In the genomic region with DNA sequence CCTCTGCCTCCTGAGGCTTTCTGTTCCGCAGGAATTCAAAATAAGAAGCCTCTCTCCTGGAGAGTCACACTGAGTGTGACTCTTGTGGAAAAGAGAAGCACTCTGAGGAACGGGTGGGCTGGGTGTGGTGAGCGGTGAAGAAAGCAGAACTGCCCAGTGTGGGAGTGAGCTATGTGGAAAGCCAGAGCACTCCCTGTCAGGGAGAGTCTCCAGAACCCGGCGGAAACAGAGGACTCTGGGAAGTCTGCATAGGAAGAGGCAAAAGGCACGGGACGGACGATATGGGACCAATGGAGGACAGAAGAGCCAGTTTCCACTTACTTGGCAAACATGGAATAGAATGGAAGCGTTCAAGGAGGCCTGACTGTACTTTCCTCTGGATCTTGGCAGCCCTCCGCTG, we compare ENCODE assay signal across 9 mouse cellular contexts. TPM values are rescaled to one million over a fixed set of nuclear protein-coding genes. Genes with fewer than 3 reads are reported as not detected.
DNase-seq lines count a peak whose midpoint lies in the region.
"Had no signal": no experiment of that assay in that cellular context is flagged by ENCODE, and none has a peak within 500 bp of the region (broad histone marks: within the 10 kb centered on the region; RNA-seq: fewer than 3 reads in every experiment).

No protein-coding gene starts in this region.

- intact Hi-C loops in left cerebral cortex, postnatal 10 days (cut with DNase I): no loop called here

- peak; percentile 45 for DNase-seq in adrenal gland, postnatal 14 days
- no peak for DNase-seq in adrenal gland, postnatal 25 days
- DNase-seq in urinary bladder, postnatal 25 days (ENCODE audit: low spot score): peak; percentile 16
- no peak for DNase-seq in urinary bladder, adult 2 months (ENCODE audit: low spot score)
- DNase-seq in lung, postnatal 14 days: peak; percentile 47
- DNase-seq in cerebellum, postnatal 36 days: no peak
- no peak for DNase-seq in left cerebral cortex, postnatal 10 days (ENCODE audit: extremely low spot score in 1 of 2, low spot score in 2 of 2)
- DNase-seq in retina, embryonic 14.5 days (ENCODE audit: low spot score): no peak
- DNase-seq: retina, postnatal 1 day had no signal

RNA-seq across cellular contexts. Expression of a gene that starts 9.0 kb away (rescaled TPM):
- total RNA-seq in adrenal gland, postnatal 14 days (2021): 42.8 and 43.6 TPM in 2 replicates
- total RNA-seq in adrenal gland, postnatal 25 days (2021): 48.4 and 50.5 TPM in 2 replicates
- polyA plus RNA-seq in urinary bladder, adult 2 months (2012; rRNA removed): 8.1 and 8.8 TPM in 2 replicates
- total RNA-seq in left cerebral cortex, postnatal 10 days (2021): 10 to 100 TPM; 10.3 to 12.0 TPM

Comparison
In these comparisons a context has a peak if more than half of its experiments do, and no peak if none do; other contexts are left out.
1. DNase-seq: peak in adrenal gland, postnatal 14 days (single experiment), urinary bladder, postnatal 25 days (single experiment) and lung, postnatal 14 days (single experiment); none in adrenal gland, postnatal 25 days (single experiment), urinary bladder, adult 2 months (single experiment), cerebellum, postnatal 36 days (0 of 2), left cerebral cortex, postnatal 10 days (0 of 2) and retina, embryonic 14.5 days (single experiment).